Mouse (Mus musculus) bone marrow macrophage, adult 2 months (primary cell): ENCODE results near the gene Cdca3.

Source experiments
- CTCF ChIP-seq: IDR thresholded peaks from 2 replicates; pipeline ENCODE4 v1.5.1; 2012; ENCODE audit warnings: low read depth, mild to moderate bottlenecking, low read length, moderate library complexity
- POLR2A ChIP-seq: IDR thresholded peaks from 2 replicates; pipeline ENCODE4 v1.6.1; 2012; ENCODE audit warnings: mild to moderate bottlenecking, low read depth, low read length, borderline replicate concordance

DNA sequence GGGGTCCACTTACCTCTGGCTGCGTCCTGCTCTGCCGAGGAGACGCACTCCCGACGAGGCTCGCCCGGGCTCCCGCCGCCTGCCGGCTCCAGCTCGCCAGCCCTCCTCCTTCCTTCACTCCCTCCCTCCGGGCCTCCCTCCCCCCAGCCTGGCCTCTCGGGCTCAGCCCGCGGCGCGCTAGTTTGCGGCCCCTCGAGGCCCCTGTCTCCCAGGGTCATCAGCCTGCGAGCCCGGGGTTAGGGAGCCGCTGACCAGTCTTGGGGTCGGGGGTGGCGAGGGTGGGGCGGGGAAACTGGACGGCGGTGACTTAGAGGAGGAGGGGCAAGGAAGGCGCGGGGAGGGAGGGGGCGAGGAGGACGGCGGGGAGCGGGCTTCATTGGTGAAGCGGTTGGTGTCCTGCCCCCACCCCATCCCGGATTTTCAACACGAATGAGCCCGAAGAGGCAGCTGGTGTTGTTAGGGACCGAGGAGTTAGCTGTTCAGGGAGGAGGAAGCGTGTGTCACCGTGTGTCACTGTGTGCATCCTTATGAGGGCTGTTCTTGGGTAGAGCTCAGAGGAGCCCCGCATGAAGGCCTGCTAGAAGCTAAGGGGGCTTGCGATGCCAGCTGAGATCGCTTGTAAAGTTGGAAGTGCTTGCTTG lies 34.4 kb downstream of the Cdca3 start, which contains the start of gene Gpr162:
- TF ChIP-seq CTCF = no peak
- TF ChIP-seq POLR2A = no peak
